Mouse (Mus musculus) limb, embryonic 10.5 days (tissue): ENCODE results near the gene Stat3. TPM values are rescaled to one million over a fixed set of nuclear protein-coding genes. Genes with fewer than 3 reads are reported as not detected.

Source experiments
- DNase-seq: peaks from one replicate; pipeline ENCODE4 v3.0.0-alpha.2; 2017; ENCODE audit warnings: low spot score
- H3K27ac ChIP-seq: fragments of 300-500 bp; sonication (generic); 2 replicates; pipeline ENCODE4 v1.5.1; 2016; ENCODE audit warnings: mild to moderate bottlenecking
- H3K27me3 ChIP-seq: fragments of 300-500 bp; sonication (generic); 2 replicates; pipeline ENCODE4 v1.6.1; 2016; ENCODE audit warnings: low read depth, mild to moderate bottlenecking; ENCODE audit not compliant: poor library complexity, severe bottlenecking
- H3K36me3 ChIP-seq: fragments of 300-500 bp; sonication (generic); 2 replicates; pipeline ENCODE4 v1.6.1; 2016; ENCODE audit warnings: mild to moderate bottlenecking, moderate library complexity
- H3K4me1 ChIP-seq: fragments of 300-500 bp; sonication (generic); 2 replicates; pipeline ENCODE4 v1.6.1; 2016
- H3K4me3 ChIP-seq: fragments of 300-500 bp; sonication (generic); 2 replicates; pipeline ENCODE4 v1.5.1; 2016; ENCODE audit warnings: mild to moderate bottlenecking, moderate library complexity
- H3K9me3 ChIP-seq: fragments of 300-500 bp; sonication (generic); replicated peaks from 2 replicates; pipeline ENCODE4 v1.6.1; 2016; ENCODE audit warnings: mild to moderate bottlenecking
- WGBS: fragments of 180-500 bp; shearing (Covaris S2); methylation state at CpG from one replicate; pipeline ENCODE4 v1.1.7; 2016; 5-methylcytosine and 5-hydroxymethylcytosine counted together
- polyA plus RNA-seq: library from polyadenylated mRNA; unstranded; fragments of >200 nt; fragmentation: Nextera tagmentation; extraction: Ambion mirVana; gene quantifications from 2 replicates; pipeline ENCODE4 v1.2.1, GENCODE M21; 2016

The Stat3 gene
- polyA plus RNA-seq, 1 experiment from 2014 or later: 30.2 TPM

- H3K27me3 ChIP-seq: peaks cover 33% of the 10 kb centered on the region
- 84% methylated on average over 7 of the region's 7 CpGs for WGBS
These were observed 73.7 kb downstream of the Stat3 start for GRCm38 (mm10) chr11:100865618-100866017.

GRCm38 (mm10) chr11:100863141-100863540, 76.2 kb downstream of the Stat3 start:
- Histone ChIP-seq H3K27me3 (peaks cover 58% of the 10 kb centered on the region), H3K9me3 (no peaks in the 10 kb centered on the region), H3K4me1 (peaks cover 17% of the 10 kb centered on the region), H3K4me3 (no peak overlapping the region), H3K27ac (no peak overlapping the region), H3K36me3 (no peaks in the 10 kb centered on the region)
- 89% methylated on average over 10 of the region's 10 CpGs for WGBS
- no peak for DNase-seq

More at GRCm38 (mm10) chr11:100865618-100866017, 73.7 kb downstream of the Stat3 start:
- Histone ChIP-seq H3K27ac (no peak overlapping the region), H3K9me3 (no peaks in the 10 kb centered on the region), H3K4me3 (no peak overlapping the region), H3K4me1 (peaks cover 2% of the 10 kb centered on the region), H3K36me3 (no peaks in the 10 kb centered on the region)
- no peak for DNase-seq

DNA sequence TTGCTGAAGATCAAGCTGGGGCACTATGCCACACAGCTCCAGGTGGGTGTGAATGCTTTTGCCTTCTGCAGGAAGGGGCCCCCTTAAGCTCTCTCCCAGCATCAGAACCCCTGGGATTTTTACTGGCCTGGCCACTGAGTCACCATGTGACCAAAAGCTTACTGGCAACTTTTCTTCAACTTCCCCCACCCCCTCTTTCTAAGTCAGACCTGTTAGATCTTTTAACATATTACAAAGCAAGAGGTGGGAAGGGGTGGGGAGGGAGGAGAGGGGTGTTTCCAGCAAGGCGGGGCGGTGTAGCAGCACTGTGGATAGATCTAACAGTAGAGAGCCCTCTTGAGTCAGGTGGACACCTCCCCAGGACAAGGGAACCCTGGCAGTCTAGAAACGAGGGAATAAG, 77.5 kb downstream of the Stat3 start:
- Histone ChIP-seq H3K4me3 (no peak overlapping the region), H3K9me3 (no peaks in the 10 kb centered on the region), H3K27me3 (peaks cover 71% of the 10 kb centered on the region), H3K4me1 (peaks cover 17% of the 10 kb centered on the region), H3K36me3 (no peaks in the 10 kb centered on the region), H3K27ac (no peak overlapping the region)
- no peak for DNase-seq
- WGBS: 22% methylated on average over 3 of the region's 3 CpGs

DNA sequence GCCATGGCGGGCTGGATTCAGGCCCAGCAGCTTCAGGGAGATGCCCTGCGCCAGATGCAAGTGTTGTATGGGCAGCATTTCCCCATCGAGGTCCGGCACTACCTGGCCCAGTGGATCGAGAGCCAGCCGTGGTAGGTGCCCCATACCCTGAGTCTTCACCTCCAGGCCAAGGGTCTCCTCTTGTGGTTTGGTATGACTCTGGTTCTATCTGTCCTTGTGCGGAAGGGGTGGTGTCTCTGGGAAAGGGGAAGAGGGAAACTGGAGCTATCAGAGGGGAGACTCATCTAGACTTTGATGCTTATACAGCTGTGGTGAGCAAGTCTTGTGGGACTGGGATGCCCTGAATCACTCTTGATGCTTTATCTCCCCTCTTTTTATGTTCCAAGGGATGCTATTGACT, 78.0 kb downstream of the Stat3 start:
- H3K27me3 ChIP-seq: peaks cover 76% of the 10 kb centered on the region
- no peak for DNase-seq
- H3K36me3 ChIP-seq: no peaks in the 10 kb centered on the region
- H3K4me3 ChIP-seq: no peak overlapping the region
- no peak overlapping the region for H3K27ac ChIP-seq
- peaks cover 17% of the 10 kb centered on the region for H3K4me1 ChIP-seq
- H3K9me3 ChIP-seq: no peaks in the 10 kb centered on the region
- whole genome bisulfite sequencing: 86% methylated on average over 7 of the region's 7 CpGs

DNA sequence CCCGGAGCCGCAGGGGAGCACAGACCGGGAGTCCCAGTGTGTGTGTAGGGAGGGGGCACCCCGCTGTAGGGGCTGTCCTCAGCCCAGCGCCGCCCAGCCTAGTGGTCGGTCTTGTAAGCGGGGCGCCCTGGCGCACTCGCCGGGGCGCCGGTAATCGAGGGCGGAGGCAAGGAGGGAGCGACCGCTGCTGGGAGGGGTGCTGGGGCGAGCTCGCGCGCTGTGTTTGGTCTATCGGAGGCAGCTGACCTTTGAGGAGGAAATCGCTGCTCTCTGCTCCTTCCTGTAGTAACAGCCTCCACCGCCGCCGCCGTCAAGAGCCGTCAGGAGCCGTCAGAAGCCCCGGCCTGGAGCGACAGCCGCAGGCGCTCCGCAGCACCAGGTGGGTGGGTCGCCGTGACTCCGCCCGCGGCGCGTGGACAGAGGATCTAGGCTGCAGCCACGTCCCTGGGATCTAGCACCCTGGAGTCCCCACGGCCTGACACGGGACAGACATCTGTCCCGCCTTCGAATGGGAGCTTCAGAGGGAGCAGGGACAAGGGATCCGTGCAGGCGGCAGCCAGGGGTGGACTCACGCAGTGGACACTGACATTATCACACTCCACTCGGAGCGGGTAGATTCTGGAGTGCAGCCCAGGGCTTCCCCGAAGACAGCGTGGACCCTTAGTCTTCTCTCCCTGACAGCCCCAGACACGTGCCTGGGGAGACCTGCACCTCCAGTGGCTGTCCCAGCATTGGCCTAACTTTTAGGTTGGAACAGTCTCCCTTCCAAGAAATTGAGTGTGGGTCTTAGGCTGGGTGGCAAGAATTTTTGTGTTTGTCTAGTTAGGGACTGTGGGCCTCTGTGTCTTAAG, 78.9 kb downstream of the Stat3 start:
- Histone ChIP-seq H3K27ac (peak overlapping the region; percentile 78), H3K9me3 (no peaks in the 10 kb centered on the region), H3K27me3 (peaks cover 85% of the 10 kb centered on the region), H3K4me3 (peak overlapping the region; percentile 58), H3K36me3 (no peaks in the 10 kb centered on the region), H3K4me1 (peaks cover 17% of the 10 kb centered on the region)
- 3% methylated on average over 55 of the region's 55 CpGs for WGBS
- DNase-seq: peak; percentile 74

DNA sequence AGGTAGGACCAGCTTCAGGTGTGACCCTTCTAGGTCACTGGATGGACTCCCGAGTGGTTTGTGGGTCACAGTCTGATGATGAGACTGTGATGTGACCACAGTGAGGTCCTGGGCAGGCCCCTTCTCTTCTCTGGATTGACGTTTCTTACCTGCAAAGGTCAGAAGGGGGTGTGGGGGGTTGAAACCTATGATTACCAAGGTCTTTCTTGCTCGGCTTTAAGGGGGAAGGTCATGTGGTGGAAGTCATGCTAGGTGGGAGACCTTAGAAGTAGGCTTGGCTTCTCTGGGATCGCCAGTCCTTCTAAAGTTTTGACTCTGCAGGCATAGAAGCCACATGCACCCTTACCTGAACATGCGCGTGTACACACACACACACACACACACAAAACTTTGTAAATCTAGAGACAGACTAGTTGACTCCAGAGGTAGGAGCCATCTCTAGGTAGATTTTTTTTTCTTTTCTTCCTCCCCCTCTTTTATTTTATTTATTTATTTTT, 79.7 kb downstream of the Stat3 start:
- Histone ChIP-seq H3K4me3 (peak overlapping the region; percentile 58), H3K4me1 (peaks cover 17% of the 10 kb centered on the region), H3K27ac (peak overlapping the region; percentile 78; the same call in 1 of the 2 replicates), H3K27me3 (peaks cover 93% of the 10 kb centered on the region), H3K9me3 (no peaks in the 10 kb centered on the region), H3K36me3 (no peaks in the 10 kb centered on the region)
- WGBS: 42% methylated on average over 6 of the region's 6 CpGs
- no peak for DNase-seq

GRCm38 (mm10) chr11:100858935-100859578, 80.3 kb downstream of the Stat3 start, which contains the start of gene Stat5a:
Gene Stat5a, plus strand, starts transcription at chr11:100859351.
- no peaks in the 10 kb centered on the region for H3K36me3 ChIP-seq
- peaks cover 17% of the 10 kb centered on the region for H3K4me1 ChIP-seq
- DNase-seq: no peak
- whole genome bisulfite sequencing: 54% methylated on average over 9 of the region's 9 CpGs
- no peaks in the 10 kb centered on the region for H3K9me3 ChIP-seq
- peak within 1 kb of the TSS; percentile 78 for H3K27ac ChIP-seq
- H3K4me3 ChIP-seq: peak within 1 kb of the TSS; percentile 58
- peaks cover 99% of the 10 kb centered on the region for H3K27me3 ChIP-seq

DNA sequence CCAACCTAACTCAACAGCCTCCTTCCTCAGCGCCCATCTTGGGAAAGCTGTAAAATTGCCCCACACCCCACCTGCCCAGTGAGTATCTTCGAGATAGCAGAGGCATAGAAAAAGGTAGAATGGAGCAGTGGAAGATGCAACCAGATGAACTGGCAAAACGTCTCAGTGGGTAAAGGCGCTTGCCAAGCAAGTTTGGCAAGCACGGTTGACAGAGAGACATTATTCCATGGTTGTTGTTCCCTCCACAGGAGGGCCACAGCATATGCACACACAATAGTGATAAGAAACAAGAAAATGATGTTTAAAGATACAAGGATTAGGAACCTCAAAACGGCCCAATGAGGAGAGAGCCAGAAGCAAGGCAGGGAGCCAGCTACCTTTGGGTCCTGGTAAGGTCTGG, 81.4 kb downstream of the Stat3 start:
- 74% methylated on average over 6 of the region's 6 CpGs for WGBS
- Histone ChIP-seq H3K4me1 (peaks cover 17% of the 10 kb centered on the region), H3K36me3 (no peaks in the 10 kb centered on the region), H3K27ac (no peak overlapping the region), H3K9me3 (no peaks in the 10 kb centered on the region), H3K4me3 (no peak overlapping the region), H3K27me3 (peaks cover 100% of the 10 kb centered on the region)
- DNase-seq: no peak

GRCm38 (mm10) chr11:100855178-100855577, 84.2 kb downstream of the Stat3 start:
- H3K36me3 ChIP-seq: no peaks in the 10 kb centered on the region
- H3K4me1 ChIP-seq: peaks cover 25% of the 10 kb centered on the region
- no peak for DNase-seq
- 90% methylated on average over 4 of the region's 4 CpGs for WGBS
- no peak overlapping the region for H3K27ac ChIP-seq
- H3K27me3 ChIP-seq: peaks cover 89% of the 10 kb centered on the region
- H3K4me3 ChIP-seq: no peak overlapping the region
- no peaks in the 10 kb centered on the region for H3K9me3 ChIP-seq

- Histone ChIP-seq H3K4me3 (no peak overlapping the region), H3K4me1 (peaks cover 27% of the 10 kb centered on the region), H3K9me3 (no peaks in the 10 kb centered on the region), H3K27me3 (peaks cover 82% of the 10 kb centered on the region), H3K27ac (no peak overlapping the region), H3K36me3 (no peaks in the 10 kb centered on the region)
- DNase-seq: no peak
- 58% methylated on average over 4 of the region's 4 CpGs for WGBS
These were observed 85.1 kb downstream of the Stat3 start for GRCm38 (mm10) chr11:100854268-100854667.

DNA sequence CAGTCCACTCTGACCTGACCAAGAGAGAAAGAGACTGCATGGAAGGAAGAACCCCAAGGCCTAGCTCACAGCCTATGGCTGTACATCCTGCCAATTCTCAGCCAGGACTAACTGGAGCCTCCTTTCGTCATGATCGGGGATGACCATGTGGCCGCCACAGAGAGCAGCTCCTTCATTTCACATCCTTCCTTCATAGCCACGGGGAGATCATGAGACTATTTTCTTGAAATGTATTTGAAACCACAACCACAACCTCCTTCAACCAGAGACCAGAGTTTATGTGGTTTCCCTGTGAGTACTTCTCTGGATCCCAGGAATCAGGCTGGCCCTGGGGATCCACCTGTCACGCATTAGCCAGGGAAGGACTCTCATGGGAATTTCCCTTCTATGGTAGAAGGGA, 86.3 kb downstream of the Stat3 start:
- H3K4me1 ChIP-seq: peaks cover 28% of the 10 kb centered on the region
- no peaks in the 10 kb centered on the region for H3K9me3 ChIP-seq
- no peak for DNase-seq
- H3K36me3 ChIP-seq: no peaks in the 10 kb centered on the region
- H3K27ac ChIP-seq: no peak overlapping the region
- peaks cover 75% of the 10 kb centered on the region for H3K27me3 ChIP-seq
- H3K4me3 ChIP-seq: no peak overlapping the region
- WGBS: 86% methylated on average over 5 of the region's 5 CpGs

- Histone ChIP-seq H3K36me3 (no peaks in the 10 kb centered on the region), H3K4me3 (no peak overlapping the region), H3K9me3 (no peaks in the 10 kb centered on the region), H3K27ac (no peak overlapping the region), H3K27me3 (peaks cover 66% of the 10 kb centered on the region), H3K4me1 (peaks cover 28% of the 10 kb centered on the region)
- DNase-seq: no peak
- 89% methylated on average over 2 of the region's 2 CpGs for WGBS
These were observed 87.3 kb downstream of the Stat3 start for GRCm38 (mm10) chr11:100852088-100852487.
